Mouse (Mus musculus): ENCODE measurements around the gene Tmprss11b. TPM values are rescaled to one million over a fixed set of nuclear protein-coding genes. Genes with fewer than 3 reads are reported as not detected.
A peak's percentile ranks its signal among the peaks of the same experiment; 100 is the strongest.

The Tmprss11b gene
- not detected for total RNA-seq (2021)
- long read RNA-seq = 0 reads

DNA sequence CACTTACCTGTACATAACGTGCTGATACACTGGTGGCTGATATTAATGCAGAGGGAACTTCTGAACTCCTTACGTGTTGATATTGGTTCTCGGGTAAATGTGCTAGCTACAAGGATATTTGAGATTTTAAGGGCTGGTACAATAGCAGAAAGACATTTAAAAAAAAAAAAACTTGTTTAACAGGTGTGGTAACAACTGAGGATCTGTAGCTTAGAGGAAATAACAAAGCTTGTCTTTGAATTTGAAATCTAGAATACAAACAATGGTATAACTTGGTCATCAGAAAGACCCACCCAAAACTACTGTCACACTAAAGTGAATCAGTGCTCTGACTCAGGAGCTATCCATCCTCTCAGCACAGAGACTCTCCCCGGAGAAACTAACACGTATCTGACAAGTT is at the start of gene Tmprss11b:
TSS of gene Tmprss11b (minus strand) at position 101 of the 400 bp plus-strand sequence.
- DNase-seq (ENCODE audit: low spot score in 2 of 2) = no peak

DNA sequence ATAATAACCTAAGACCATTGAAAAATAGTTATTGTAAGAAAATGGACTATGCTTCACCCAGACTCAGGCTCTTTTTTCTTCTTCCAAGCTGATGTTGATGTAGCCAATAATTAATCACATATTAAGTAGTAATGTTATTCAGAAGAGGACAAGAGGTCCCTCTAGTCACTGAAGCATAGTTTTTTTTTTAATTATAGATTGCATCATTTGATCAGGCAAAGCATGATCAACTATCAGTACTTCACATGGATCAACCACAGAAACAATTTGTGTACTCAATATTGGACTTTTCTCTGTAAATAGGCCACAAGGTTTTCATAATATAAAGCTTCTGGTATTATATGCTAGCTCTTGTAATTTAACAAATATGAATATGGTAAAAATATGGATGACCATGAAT is 48.9 kb upstream of the Tmprss11b start:
- no peak for DNase-seq (ENCODE audit: low spot score in 2 of 2)

DNA sequence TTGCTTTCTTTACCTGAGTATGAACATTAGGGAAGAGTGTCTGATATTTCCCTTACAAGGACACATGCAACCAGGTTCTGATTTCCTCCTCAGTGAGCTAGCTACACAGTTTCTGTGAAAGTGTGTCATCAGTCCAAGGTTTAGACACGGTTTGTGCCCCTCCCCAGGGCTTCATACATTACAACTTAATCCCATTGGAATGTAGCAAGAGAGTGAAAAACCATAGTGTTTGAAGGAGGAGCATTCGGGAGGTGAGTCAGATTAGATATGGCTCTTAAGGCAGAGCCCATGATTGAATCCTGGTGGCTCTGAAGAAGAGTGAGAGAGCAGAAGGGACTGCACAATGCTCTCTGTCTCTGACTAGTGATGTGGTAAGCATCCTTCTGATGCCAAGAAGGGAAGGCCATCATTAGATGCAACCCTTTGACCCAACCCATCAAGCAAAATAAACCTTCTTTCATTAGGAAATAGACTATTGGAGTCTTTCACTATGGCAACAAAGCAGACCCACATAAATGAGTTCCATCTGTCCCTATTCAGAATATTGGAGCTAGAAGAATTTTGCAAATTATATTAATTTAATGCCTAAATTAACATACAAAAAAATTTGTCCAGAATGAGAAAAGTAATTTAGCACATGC is 46.8 kb upstream of the Tmprss11b start:
- DNase-seq (ENCODE audit: low spot score in 2 of 2) = peak in 1 of 2 experiments; percentile 23

DNA sequence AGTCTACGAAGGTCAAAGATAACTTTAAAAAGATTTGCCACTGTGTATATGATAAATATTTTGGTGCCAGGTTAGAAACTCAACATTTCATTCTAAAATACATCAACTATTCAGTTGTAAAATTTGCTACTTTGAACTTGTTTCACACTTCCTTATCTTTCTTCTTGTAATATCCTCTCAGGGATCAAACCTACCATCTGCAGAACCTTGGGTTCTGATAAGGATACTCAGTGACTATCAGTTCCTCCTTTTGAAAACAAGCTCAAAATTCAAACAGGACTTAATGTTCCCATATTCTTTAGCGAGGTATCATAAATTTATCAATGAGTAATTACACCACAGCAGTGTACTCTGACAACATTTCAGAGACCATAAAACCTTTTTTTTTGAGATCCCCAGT is 38.8 kb upstream of the Tmprss11b start:
- DNase-seq (ENCODE audit: low spot score in 2 of 2) = no peak

- DNase-seq (ENCODE audit: low spot score in 2 of 2) = no peak
Measured at GRCm38 (mm10) chr5:86704923-86705322, 28.8 kb upstream of the Tmprss11b start.

DNA sequence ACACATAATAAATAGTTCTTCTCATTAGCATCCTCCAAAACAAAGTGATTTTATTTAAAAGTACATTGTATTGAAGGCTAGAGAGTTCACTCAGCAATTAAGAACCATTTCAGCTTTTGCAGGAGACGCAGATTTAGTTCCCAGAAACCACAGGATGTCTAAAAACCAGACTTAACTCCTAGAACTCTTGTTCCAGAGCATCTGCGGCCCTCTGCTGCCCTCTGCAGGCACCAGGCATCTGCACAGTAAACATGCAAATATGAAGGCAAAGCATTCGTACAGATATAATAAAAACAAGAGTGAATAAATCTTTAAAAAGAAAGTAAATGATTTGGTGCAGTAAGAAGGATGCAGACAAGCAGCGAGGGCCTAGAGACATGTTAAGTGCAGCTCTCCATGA is 8.5 kb upstream of the Tmprss11b start:
- peak; percentile 67 to 80 for DNase-seq (ENCODE audit: low spot score in 2 of 2)

GRCm38 (mm10) chr5:86649185-86649584 is 27.0 kb downstream of the Tmprss11b start:
- DNase-seq (ENCODE audit: low spot score in 2 of 2) = peak; percentile 49 to 63

GRCm38 (mm10) chr5:86640795-86641194 is 35.4 kb downstream of the Tmprss11b start:
- DNase-seq (ENCODE audit: low spot score in 2 of 2) = no peak

DNA sequence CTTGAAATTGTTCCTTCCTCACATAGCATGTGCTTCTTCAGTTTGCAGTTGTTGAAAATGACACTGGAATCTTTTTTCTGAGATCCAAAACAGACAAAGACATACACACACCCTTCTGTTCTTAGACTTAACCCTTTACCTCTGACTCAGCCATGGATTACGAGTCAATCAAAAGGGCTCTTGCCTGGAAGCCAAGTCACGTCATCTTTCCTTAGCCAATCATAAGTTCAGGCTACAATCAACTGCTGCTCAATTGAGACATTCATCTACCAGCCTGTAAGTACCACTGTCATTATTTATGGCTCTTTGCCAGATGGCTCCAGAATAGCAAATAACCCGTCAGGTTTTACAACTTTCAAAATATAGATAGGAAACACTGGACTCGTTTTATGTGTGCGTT is 43.8 kb downstream of the Tmprss11b start, which contains the start of gene Tmprss11f:
TSS of gene Tmprss11f (minus strand) at position 101 of the 400 bp plus-strand sequence.
- DNase-seq (ENCODE audit: low spot score in 2 of 2) = no peak

- DNase-seq (ENCODE audit: low spot score in 2 of 2) = no peak
Measured at GRCm38 (mm10) chr5:86630700-86631099, 45.5 kb downstream of the Tmprss11b start.

DNA sequence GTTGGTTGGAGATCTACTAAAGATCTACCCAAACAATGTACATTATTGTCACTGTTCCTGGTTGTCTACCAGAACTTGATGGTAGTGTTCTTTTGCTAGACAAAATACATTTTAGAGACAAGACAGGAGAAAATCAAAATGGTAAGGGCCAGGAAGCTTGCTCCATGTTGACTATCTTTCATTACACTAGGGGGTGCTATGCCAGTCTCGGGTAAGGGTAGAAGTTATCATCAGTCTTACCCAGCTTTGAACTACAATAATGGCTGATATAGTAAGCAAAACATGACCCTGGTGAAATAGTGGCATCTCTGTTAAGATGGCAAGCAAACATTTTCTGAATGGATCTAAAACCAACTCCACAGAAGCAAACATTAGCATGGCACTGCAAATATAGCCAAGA is 54.4 kb downstream of the Tmprss11b start:
- DNase-seq (ENCODE audit: low spot score in 2 of 2) = no peak

Other genes starting within 250 kb of the Tmprss11b start
- gene Tmprss11a, start 207.4 kb downstream of the Tmprss11b start, total RNA-seq (2021) = not detected
- gene Tmprss11g, start 157.8 kb downstream of the Tmprss11b start, total RNA-seq (2021) = not detected
- not detected for gene Tmprss11f, start 43.9 kb downstream of the Tmprss11b start, total RNA-seq (2021)
- gene Tmprss11e, start 69.5 kb upstream of the Tmprss11b start, total RNA-seq (2021) = not detected
- 10 to 100 TPM; 51.0 to 55.6 TPM for gene Ythdc1, start 127.9 kb upstream of the Tmprss11b start, total RNA-seq (2021)
- gene Ugt2b34, start 230.6 kb upstream of the Tmprss11b start, total RNA-seq (2021) = not detected